Comparison of ENCODE assay signal across 25 mouse cellular contexts in the genomic region with DNA sequence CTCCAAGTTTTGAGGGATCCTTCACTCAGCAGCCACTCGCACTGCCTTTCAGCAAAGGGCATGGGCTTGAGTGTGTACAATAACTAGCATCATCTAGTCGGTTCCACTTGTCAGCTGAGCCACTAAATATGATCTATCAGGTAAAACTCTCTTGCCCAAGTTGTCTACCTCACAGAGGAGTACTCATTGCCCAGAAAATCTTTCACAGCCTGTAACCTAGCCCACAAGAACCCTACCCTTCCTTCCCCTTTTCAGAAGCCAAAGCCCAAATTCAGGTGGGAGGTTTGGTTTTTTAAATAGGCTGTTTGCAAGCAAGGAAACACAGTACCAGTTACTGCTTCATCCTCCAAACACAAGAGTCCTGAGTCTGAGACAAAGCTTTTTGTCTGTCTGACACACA. TPM values are rescaled to one million over a fixed set of nuclear protein-coding genes. Genes with fewer than 3 reads are reported as not detected.
DNase-seq lines count a peak whose midpoint lies in the region; ATAC-seq and TF ChIP-seq lines count a peak whose summit lies in the region.
"Had no signal": no experiment of that assay in that cellular context is flagged by ENCODE, and none has a peak within 500 bp of the region (broad histone marks: within the 10 kb centered on the region; RNA-seq: fewer than 3 reads in every experiment).

No protein-coding gene starts in this region.

- 40% methylated on average over 2 of the region's 2 CpGs for WGBS in bone marrow, adult 2 months

- H3K4me3 ChIP-seq in bone marrow, adult 2 months (replicated peaks; ENCODE audit: control insufficient read depth, low read depth, low read length) = no peak overlapping the region
- H3K4me3 ChIP-seq: forebrain, embryonic 10.5 days; forebrain, embryonic 13.5 days; heart, embryonic 10.5 days; heart, embryonic 13.5 days; hindbrain, embryonic 12.5 days; hindbrain, embryonic 15.5 days had no signal

- peak; percentile 56 for ATAC-seq in granulocyte monocyte progenitor cell, adult 5-6 weeks (replicated peaks; ENCODE audit: poor library complexity, severe bottlenecking)
- peak; percentile 57 for ATAC-seq in megakaryocyte, adult 5-6 weeks (ENCODE audit: poor library complexity, severe bottlenecking)
- ATAC-seq: forebrain, embryonic 13.5 days; forebrain, postnatal 0 days; intestine, postnatal 0 days; Patski had no signal

- H3K27ac ChIP-seq in bone marrow, adult 2 months (ENCODE audit: control insufficient read depth, insufficient read depth, low read depth, low read length, poor library complexity) = 0 out of 2 replicates have a peak overlapping the region, but pooled peaks have one; percentile 34
- H3K27ac ChIP-seq: forebrain, embryonic 10.5 days; forebrain, embryonic 13.5 days; heart, embryonic 10.5 days; heart, embryonic 13.5 days; hindbrain, embryonic 12.5 days; hindbrain, embryonic 15.5 days had no signal

- H3K4me1 ChIP-seq in bone marrow, adult 2 months (ENCODE audit: control insufficient read depth, insufficient read depth, low read length) = peaks cover 2% of the 10 kb centered on the region; the same call in 1 of the 2 replicates
- H3K4me1 ChIP-seq: forebrain, embryonic 10.5 days; forebrain, embryonic 13.5 days; hindbrain, embryonic 12.5 days; hindbrain, embryonic 15.5 days had no signal

- intact Hi-C loops in gastrocnemius, postnatal 14 days (cut with DNase I; ENCODE audit: low total_unique reads) = no loop called here

- no peak for TF ChIP-seq POLR2A in bone marrow, adult 2 months (IDR thresholded peaks at IDR 0.05; ENCODE audit: borderline replicate concordance, control insufficient read depth, low read depth, low read length)

- no peak for TF ChIP-seq CTCF in bone marrow, adult 2 months (IDR thresholded peaks at IDR 0.05; ENCODE audit: control insufficient read depth, insufficient read depth, low read length)

- no peak for DNase-seq in urinary bladder, postnatal 25 days (ENCODE audit: low spot score)
- no peak for DNase-seq in gastrocnemius, postnatal 14 days
- DNase-seq in adrenal gland, adult (ENCODE audit: inconsistent age in 2 of 2, low spot score in 1 of 2) = no peak
- DNase-seq: adrenal gland, adult 2 months; adrenal gland, postnatal 14 days; cerebellum, adult 11-12 months; cerebellum, adult 8-10 months; cerebellum, postnatal 10 days; cerebellum, postnatal 36 days; forebrain, postnatal 0 days; gastrocnemius, postnatal 36 days; heart, adult 18-20 months; heart, postnatal 14 days; heart, postnatal 4 days had no signal

RNA-seq across cellular contexts. Expression of a gene that starts 13.3 kb away (rescaled TPM):
- polyA plus RNA-seq in bone marrow, adult 2 months (2011; ENCODE audit: insufficient read depth, insufficient read length, low replicate concordance, missing spikeins) = 6.8 and 12.5 TPM in 2 replicates
- 26.2 and 27.7 TPM in 2 replicates for total RNA-seq in granulocyte monocyte progenitor cell, adult 5-6 weeks (2014; fragmentation: Nextera tagmentation)
- 26.6 and 31.6 TPM in 2 replicates for total RNA-seq in granulocyte monocyte progenitor cell, adult 5-6 weeks (2017)
- total RNA-seq in megakaryocyte, adult 5-6 weeks (2015) = 36.7 and 39.9 TPM in 2 replicates
- 42.2 and 45.1 TPM in 2 replicates for total RNA-seq in megakaryocyte, adult 5-6 weeks (2017)
- 1 to 10 TPM; 5.8 to 6.4 TPM for total RNA-seq in gastrocnemius, postnatal 14 days (2021)

RNA-seq across cellular contexts. Expression of a gene that starts 31.0 kb away (rescaled TPM):
- 26.8 and 45.5 TPM in 2 replicates for polyA plus RNA-seq in bone marrow, adult 2 months (2011; ENCODE audit: insufficient read depth, insufficient read length, low replicate concordance, missing spikeins)
- 72.0 and 81.7 TPM in 2 replicates for total RNA-seq in granulocyte monocyte progenitor cell, adult 5-6 weeks (2014; fragmentation: Nextera tagmentation)
- 147 and 155 TPM in 2 replicates for total RNA-seq in granulocyte monocyte progenitor cell, adult 5-6 weeks (2017)
- 45.6 and 56.6 TPM in 2 replicates for total RNA-seq in megakaryocyte, adult 5-6 weeks (2015)
- total RNA-seq in megakaryocyte, adult 5-6 weeks (2017) = 81.4 and 81.5 TPM in 2 replicates
- 10 to 100 TPM; 88.8 TPM for total RNA-seq in gastrocnemius, postnatal 14 days (2021)
